Mouse (Mus musculus) ES-E14 (cell line): ENCODE data around the gene Dnah7c. TPM values are rescaled to one million over a fixed set of nuclear protein-coding genes. Genes with fewer than 3 reads are reported as not detected.

Experiments
- DNase-seq: peaks from one replicate; pipeline ENCODE4 v3.0.0-alpha.2; 2013; ENCODE audit warnings: low read depth, low spot score
- H3K27ac ChIP-seq: 2 replicates; pipeline ENCODE4 v1.5.1; 2012; ENCODE audit warnings: low read depth, mild to moderate bottlenecking, low read length, moderate library complexity, mixed read lengths; ENCODE audit not compliant: poor library complexity, insufficient read depth, severe bottlenecking
- H3K36me3 ChIP-seq: 2 replicates; pipeline ENCODE4 v1.6.1; 2012; ENCODE audit warnings: mild to moderate bottlenecking, low read length, moderate library complexity, mixed read lengths; ENCODE audit not compliant: control insufficient read depth, poor library complexity, insufficient read depth, severe bottlenecking
- H3K4me1 ChIP-seq, 2 experiments: fragments of 150-350 bp in 1 of 2; sonication (generic) in 1 of 2; 2 replicates each; pipeline ENCODE4 v1.6.1; 2012; ENCODE audit warnings: low read length in 2 of 2, mild to moderate bottlenecking in 1 of 2, mixed read lengths in 1 of 2; ENCODE audit not compliant: control insufficient read depth in 2 of 2, insufficient read depth in 2 of 2, poor library complexity in 1 of 2
- H3K4me3 ChIP-seq, 2 experiments: fragments of 150-350 bp in 1 of 2; sonication (generic) in 1 of 2; 2 replicates each; pipeline ENCODE4 v1.5.1; 2012; ENCODE audit warnings: low read length in 2 of 2, low read depth in 1 of 2, mild to moderate bottlenecking in 1 of 2, mixed read lengths in 1 of 2; ENCODE audit not compliant: insufficient read depth in 1 of 2, poor library complexity in 1 of 2, severe bottlenecking in 1 of 2
- H3K9ac ChIP-seq: 2 replicates; pipeline ENCODE4 v1.6.1; 2012; ENCODE audit warnings: low read depth, mild to moderate bottlenecking, low read length, mixed read lengths; ENCODE audit not compliant: poor library complexity, insufficient read depth, severe bottlenecking
- H3K9me3 ChIP-seq: fragments of 150-350 bp; sonication (generic); 2 replicates; pipeline ENCODE4 v1.6.1; 2012; ENCODE audit warnings: low read depth, mild to moderate bottlenecking, low read length; ENCODE audit not compliant: control insufficient read depth, insufficient read depth
- CHD2 ChIP-seq: IDR thresholded peaks from 2 replicates; pipeline ENCODE4 v1.6.1; 2014; ENCODE audit warnings: mild to moderate bottlenecking, low read depth, low read length, inconsistent platforms
- HCFC1 ChIP-seq: IDR thresholded peaks from 2 replicates; pipeline ENCODE4 v1.6.1; 2012; ENCODE audit warnings: low read length, inconsistent platforms, borderline replicate concordance; ENCODE audit not compliant: insufficient read depth
- MAFK ChIP-seq: IDR thresholded peaks from 2 replicates; pipeline ENCODE4 v1.6.1; 2014; ENCODE audit warnings: mild to moderate bottlenecking, low read depth, low read length, inconsistent platforms; ENCODE audit not compliant: insufficient read depth
- ZC3H11A ChIP-seq: IDR thresholded peaks from 2 replicates; pipeline ENCODE4 v1.6.1; 2012; ENCODE audit warnings: low read depth, mild to moderate bottlenecking, inconsistent platforms, low read length, borderline replicate concordance
- ZNF384 ChIP-seq: IDR thresholded peaks from 2 replicates; pipeline ENCODE4 v1.6.1; 2012; ENCODE audit warnings: low read depth, low read length, inconsistent platforms
- in situ Hi-C, 2 experiments: fragments of 600-800 bp; cut with MboI; formaldehyde crosslinking; loops; one replicate each; pipeline ENCODE4 v1.15.1; 2025; ENCODE audit warnings: low sequenced_read_pairs in 2 of 2, inconsistent platforms in 1 of 2; ENCODE audit not compliant: unreplicated experiment in 2 of 2
- total RNA-seq: library from RNA; depleted of rRNA; stranded (reverse); fragments of 300-350 nt; gene quantifications from 2 replicates; pipeline ENCODE4 v1.2.3, GENCODE M21; 2012

The Dnah7c gene
- total RNA-seq, 1 experiment, result 0.40 TPM

DNA sequence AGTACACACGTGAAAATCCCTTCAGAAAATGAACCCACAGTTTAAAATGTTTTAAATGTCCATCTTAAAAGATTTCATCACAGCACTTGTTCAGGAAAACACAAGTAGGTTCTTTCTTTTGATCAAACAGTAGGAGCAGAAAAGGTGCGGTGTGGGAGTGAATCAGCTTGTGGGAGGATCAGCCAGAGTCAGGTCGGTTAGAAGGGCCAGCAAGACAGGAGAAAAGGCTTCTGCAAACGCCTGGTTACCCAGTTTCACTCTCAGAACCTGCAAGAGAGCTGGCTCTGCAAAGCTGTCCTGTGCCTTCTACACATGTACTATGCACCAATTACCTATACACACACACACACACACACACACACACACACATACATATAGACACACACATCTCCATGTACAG, 418.0 kb downstream of the Dnah7c start:
- TF ChIP-seq ZC3H11A, result no peak
- in situ Hi-C loops, result loop anchor here in 1 of 2 experiments (25.0 kb wide), 1 partner anchor 1031 kb away; no protein-coding TSS in a partner anchor
- Histone ChIP-seq H3K9me3 (no peaks in the 10 kb centered on the region), H3K9ac (no peak overlapping the region), H3K4me3 (no peak overlapping the region), H3K4me1 (no peaks in the 10 kb centered on the region), H3K27ac (no peak overlapping the region), H3K36me3 (no peaks in the 10 kb centered on the region)
- DNase-seq, result no peak

DNA sequence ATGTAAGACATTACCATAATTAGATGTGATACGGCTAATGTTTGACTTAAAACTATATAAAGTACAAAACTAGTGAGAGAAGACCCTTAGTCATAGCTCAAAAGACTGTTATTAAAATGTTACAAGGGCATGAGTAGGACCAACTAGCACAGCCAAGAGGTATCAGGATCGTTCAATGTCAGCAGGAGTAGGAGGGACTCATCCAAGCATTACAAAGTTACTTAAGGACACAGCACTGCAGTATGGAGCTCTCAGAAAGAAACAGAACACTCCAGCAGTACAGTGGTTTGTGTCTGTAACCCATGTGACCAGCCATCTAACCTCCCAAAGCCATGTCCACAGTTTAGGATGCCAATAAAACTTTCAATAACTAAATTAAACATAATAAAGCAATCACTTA, 418.9 kb downstream of the Dnah7c start:
- Histone ChIP-seq H3K9me3 (no peaks in the 10 kb centered on the region), H3K27ac (no peak overlapping the region), H3K36me3 (no peaks in the 10 kb centered on the region), H3K4me3 (no peak overlapping the region), H3K9ac (no peak overlapping the region), H3K4me1 (no peaks in the 10 kb centered on the region)
- no peak for DNase-seq
- in situ Hi-C loops, result loop anchor here in 1 of 2 experiments (25.0 kb wide), 1 partner anchor 1032 kb away; no protein-coding TSS in a partner anchor
- TF ChIP-seq CHD2, result no peak
- TF ChIP-seq ZNF384, result no peak
- TF ChIP-seq ZC3H11A, result no peak
- no peak for TF ChIP-seq HCFC1
- TF ChIP-seq MAFK, result no peak

DNA sequence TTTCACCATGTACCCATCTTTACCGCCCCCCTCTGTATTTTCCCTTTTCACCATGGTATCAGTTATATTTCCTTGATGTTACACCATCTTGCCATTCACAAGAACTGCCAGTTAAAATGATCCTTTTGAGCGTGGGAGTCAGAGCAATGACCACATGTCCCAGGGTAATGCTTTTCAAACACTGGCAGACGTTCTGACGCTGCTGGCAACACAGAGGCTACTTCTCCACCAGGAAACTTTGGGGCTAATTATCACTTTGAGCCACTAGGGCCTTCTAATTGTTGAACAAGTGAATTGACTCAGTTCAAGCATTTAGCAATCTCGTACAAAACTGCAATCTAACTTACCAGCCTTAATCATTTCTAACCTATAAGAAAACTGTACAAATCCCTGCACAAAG, 419.8 kb downstream of the Dnah7c start:
- Histone ChIP-seq H3K4me3 (no peak overlapping the region), H3K9me3 (no peaks in the 10 kb centered on the region), H3K9ac (no peak overlapping the region), H3K27ac (no peak overlapping the region), H3K4me1 (no peaks in the 10 kb centered on the region), H3K36me3 (no peaks in the 10 kb centered on the region)
- TF ChIP-seq HCFC1 (no peak), MAFK (no peak), ZC3H11A (no peak), ZNF384 (no peak), CHD2 (no peak)
- no peak for DNase-seq
- in situ Hi-C loops, result loop anchor here in 1 of 2 experiments (25.0 kb wide), 1 partner anchor 1033 kb away; no protein-coding TSS in a partner anchor

DNA sequence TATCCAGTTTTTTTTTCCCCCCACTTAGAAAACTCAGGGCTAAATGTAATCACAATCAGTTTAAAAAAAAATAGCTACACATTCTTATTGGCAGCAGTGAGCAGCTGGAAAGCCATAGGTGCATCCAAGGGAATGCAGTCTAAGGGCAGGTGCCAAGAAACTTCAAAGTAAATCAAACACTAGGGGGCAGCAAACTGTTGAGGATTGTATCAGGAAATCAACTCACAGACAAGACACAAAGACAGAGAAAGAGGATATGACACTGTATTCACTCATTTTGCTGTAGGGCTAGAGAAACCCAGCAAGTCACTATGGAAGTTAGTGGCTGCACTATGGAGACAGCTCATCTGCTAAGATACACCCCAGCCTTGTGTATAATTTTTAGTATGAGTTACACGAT, 424.4 kb downstream of the Dnah7c start:
- in situ Hi-C loops, result loop anchor here in 1 of 2 experiments (25.0 kb wide), 1 partner anchor 1037 kb away; no protein-coding TSS in a partner anchor
- no peak overlapping the region for H3K27ac ChIP-seq
- DNase-seq, result peak; percentile 63
- no peaks in the 10 kb centered on the region for H3K9me3 ChIP-seq
- no peaks in the 10 kb centered on the region for H3K36me3 ChIP-seq
- 0 out of 4 replicates have a peak, but pooled peaks cover 0 to 2% of the 10 kb centered on the region in 2 experiments for H3K4me1 ChIP-seq
- TF ChIP-seq HCFC1 (no peak), ZC3H11A (no peak), MAFK (no peak), CHD2 (no peak), ZNF384 (no peak)
- H3K9ac ChIP-seq, result no peak overlapping the region
- H3K4me3 ChIP-seq, result no peak overlapping the region

DNA sequence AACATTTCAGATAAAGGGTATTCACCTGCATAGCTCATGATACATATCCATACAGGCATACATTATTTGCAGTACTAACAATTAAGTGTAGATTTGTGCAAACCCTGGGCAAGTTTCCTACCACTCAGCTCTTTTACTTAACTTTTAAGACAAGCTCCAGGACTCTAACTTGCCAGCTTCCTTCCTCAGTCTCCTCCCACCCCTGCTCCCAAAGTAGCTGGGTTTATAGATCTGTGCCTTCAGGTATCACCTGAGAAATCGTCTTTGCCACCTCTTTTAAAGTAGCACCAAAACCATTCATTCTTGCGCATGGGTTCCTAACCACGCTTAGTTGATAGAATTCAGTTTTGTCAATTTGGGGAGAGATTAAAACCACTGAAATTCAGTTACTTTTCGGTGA, 426.2 kb downstream of the Dnah7c start:
- Histone ChIP-seq H3K4me1 (0 out of 4 replicates have a peak, but pooled peaks cover 0 to 2% of the 10 kb centered on the region in 2 experiments), H3K9ac (no peak overlapping the region), H3K9me3 (no peaks in the 10 kb centered on the region), H3K27ac (no peak overlapping the region), H3K4me3 (0 out of 4 replicates have a peak overlapping the region, but pooled peaks have one; percentile 22 to 45), H3K36me3 (no peaks in the 10 kb centered on the region)
- TF ChIP-seq ZC3H11A (no peak), CHD2 (no peak), HCFC1 (no peak), ZNF384 (no peak), MAFK (no peak)
- DNase-seq, result no peak
- in situ Hi-C loops, result no loop called here
